Mouse (Mus musculus): Measurements from ENCODE around the gene Cetn3.

The Cetn3 gene

DNA sequence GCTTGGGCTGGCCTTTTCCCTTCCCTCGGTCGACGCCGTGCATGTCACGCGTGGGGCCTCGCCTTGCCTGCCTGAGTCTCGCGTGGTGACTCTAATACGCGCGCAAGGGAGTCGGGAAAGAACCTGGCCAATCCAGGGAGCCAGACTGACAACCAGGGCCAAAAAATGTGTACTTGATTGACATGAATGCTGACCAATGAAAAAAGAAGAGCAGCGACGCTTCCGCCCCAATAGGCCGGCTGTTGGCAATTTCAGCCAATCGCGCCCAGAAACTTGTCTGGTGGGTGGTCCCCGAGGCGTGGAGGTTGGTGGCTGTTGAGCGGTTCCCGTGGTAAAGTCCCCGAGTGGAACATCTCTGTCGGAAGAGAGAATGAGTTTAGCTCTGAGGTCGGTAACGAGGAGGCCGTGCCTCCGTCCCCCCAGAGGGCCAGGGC, at the start of gene Cetn3:
Gene Cetn3 (plus strand): TSS at position 107 of the 434 bp plus-strand sequence.
- in situ Hi-C loops (cut with MboI; ENCODE audit: low sequenced_read_pairs): no loop called here

DNA sequence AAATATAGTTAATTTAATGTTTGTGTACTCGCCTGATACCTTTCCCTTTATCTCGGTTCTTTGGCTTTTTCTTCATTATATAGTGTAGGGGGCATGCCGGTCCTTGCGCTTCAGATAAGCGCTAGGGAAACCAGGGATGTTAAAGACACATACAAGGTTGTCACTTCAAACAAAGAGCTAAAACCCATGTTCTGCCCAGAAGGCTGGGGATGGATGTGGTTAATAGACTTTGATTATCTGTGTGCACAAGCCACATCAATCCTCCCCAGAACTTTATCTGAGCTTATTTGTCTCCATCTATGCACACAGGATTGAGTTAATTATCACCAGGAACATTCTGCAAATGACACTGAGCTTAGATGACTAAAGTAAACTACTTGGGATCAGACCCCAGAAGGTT, 46.3 kb upstream of the Cetn3 start:
- in situ Hi-C loops (cut with MboI; ENCODE audit: low sequenced_read_pairs): no loop called here

GRCm38 (mm10) chr13:81740898-81741297, 42.0 kb upstream of the Cetn3 start:
- in situ Hi-C loops (cut with MboI; ENCODE audit: low sequenced_read_pairs): no loop called here

- in situ Hi-C loops (cut with MboI; ENCODE audit: low sequenced_read_pairs): no loop called here
Observed at GRCm38 (mm10) chr13:81743391-81744091, 39.3 kb upstream of the Cetn3 start.

DNA sequence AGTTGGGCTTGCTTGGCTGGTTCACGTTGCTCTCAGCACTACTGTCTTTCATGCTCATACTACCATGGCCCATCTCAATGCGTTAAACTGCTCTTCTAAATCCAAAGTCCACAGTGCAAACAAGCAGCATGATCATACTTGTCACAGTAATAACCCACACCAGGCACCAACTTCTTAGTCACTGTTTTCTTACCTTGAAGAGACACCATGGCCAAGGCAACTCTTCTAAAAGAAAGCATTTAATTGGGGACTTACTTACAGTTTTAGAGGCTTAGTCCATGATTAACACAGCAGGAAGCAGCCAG, 38.8 kb upstream of the Cetn3 start:
- in situ Hi-C loops (cut with MboI; ENCODE audit: low sequenced_read_pairs): no loop called here

DNA sequence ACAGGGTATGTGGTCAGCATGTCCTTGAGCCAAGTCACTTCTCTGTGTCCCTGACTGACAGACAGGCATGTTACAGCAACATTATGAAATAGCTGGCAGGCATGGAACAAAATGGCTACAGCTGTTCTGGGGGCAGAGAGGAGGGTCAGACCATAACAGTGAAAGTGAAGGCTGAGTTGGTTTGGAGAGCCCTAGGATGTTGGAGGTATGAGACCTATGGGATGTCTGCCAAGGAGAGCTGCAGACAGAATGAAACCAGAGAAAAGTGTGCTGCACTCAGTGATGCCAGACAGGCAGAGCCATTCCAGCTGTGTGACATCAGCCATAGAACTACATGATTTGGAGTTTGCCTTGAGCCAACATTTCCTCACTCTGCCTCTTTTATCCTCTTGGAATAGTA, 28.0 kb upstream of the Cetn3 start:
- in situ Hi-C loops (cut with MboI; ENCODE audit: low sequenced_read_pairs): no loop called here

DNA sequence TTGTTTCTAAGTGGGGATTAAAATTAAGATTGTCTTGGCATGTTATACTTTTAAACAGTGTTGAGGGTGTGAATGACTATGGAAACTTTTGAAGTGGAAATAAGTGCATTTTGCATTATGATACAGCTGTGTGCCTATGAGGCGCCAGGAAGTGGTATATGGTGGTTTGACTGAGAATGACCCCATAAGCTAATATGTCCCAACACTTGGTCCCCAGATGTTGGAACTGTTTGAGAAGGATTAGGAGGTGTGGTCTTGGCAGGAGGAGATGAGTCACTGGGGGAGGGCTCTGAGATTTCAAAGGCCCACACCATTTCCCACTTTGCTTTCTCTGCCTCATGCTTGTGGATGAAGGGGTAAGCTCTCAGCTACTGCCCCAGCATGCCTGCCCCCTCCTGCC, 27.6 kb upstream of the Cetn3 start:
- in situ Hi-C loops (cut with MboI; ENCODE audit: low sequenced_read_pairs): no loop called here

GRCm38 (mm10) chr13:81757058-81757660, 25.7 kb upstream of the Cetn3 start:
- in situ Hi-C loops (cut with MboI; ENCODE audit: low sequenced_read_pairs): no loop called here

- in situ Hi-C loops (cut with MboI; ENCODE audit: low sequenced_read_pairs): loop anchor here (10.0 kb wide), 1 partner anchor 326 kb away; no protein-coding TSS in a partner anchor
Observed at GRCm38 (mm10) chr13:81760379-81760778, 22.5 kb upstream of the Cetn3 start.

DNA sequence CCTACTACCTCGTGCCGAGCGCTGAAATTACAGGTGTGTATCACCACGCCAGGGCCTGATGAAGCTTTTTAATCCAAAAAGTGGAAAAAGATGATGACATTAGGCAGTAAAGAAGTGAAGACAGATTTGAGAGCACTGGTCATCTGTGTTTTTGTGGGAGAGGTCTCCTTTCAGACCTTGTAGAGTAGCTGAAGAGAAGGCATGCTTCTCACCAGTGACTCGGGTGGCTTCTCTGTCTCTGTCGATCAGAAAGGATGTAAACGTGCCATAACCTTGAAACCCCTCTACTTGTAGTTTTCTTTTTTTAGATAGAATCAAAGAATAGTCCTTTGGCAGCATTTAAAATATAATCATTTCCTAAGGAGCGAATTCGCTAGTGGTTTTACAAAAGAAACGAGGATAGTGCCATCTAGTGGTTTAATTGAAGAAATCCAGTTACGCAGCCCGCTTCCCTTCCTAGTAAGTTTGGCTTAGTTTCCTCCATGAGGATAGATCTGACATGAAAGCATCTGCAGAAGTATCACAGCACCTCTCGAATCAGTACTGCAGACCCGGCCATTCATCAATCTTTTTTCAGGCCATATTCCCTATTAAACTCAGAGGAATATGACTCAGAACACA, 21.2 kb upstream of the Cetn3 start:
- in situ Hi-C loops (cut with MboI; ENCODE audit: low sequenced_read_pairs): loop anchor here (10.0 kb wide), 1 partner anchor 327 kb away; no protein-coding TSS in a partner anchor

GRCm38 (mm10) chr13:81764173-81764572, 18.7 kb upstream of the Cetn3 start:
- in situ Hi-C loops (cut with MboI; ENCODE audit: low sequenced_read_pairs): loop anchor here (10.0 kb wide), 1 partner anchor 329 kb away; no protein-coding TSS in a partner anchor

GRCm38 (mm10) chr13:81767038-81767659, 15.7 kb upstream of the Cetn3 start:
- in situ Hi-C loops (cut with MboI; ENCODE audit: low sequenced_read_pairs): loop anchor here (10.0 kb wide), 1 partner anchor 332 kb away; no protein-coding TSS in a partner anchor

DNA sequence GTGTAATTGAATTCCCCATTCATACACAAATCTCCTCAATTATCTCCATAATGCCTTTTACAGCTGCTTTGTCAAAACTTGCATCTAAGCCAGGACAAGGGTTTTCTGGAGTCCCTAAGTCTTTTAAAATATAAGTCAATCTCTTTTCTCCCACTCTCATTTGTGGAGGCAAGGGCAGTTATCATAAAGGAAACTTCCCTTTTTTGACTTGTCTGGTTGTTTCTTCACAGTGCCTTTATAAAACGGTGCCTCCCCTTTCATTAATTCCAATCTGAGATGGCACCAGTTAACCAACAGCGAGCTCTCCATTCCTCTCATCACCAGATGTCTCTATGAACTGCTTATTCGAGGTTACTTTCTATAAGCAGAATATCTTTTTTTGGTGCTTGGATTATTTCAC, 6.7 kb upstream of the Cetn3 start:
- in situ Hi-C loops (cut with MboI; ENCODE audit: low sequenced_read_pairs): no loop called here

DNA sequence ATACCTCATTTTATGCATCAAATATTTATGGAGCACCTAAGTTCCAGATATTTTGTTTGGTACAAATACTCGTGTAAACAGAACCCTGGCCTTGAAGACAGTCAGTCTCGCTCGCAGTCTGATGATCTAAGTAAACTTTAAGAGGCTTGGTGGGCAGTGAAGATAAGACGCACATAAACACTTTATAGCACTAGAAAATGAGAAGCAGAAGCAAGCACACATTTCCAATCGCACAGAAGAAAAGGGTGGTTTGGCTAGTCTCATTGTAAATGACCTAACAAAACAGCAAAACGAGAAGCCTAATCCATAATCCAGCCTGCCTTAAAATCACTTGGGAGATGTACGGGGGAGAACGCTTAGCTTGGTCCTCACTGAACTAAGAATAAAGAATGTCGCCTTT, 402 bp upstream of the Cetn3 start:
- in situ Hi-C loops (cut with MboI; ENCODE audit: low sequenced_read_pairs): no loop called here

GRCm38 (mm10) chr13:81783405-81784342, 797 bp downstream of the Cetn3 start:
- in situ Hi-C loops (cut with MboI; ENCODE audit: low sequenced_read_pairs): no loop called here

DNA sequence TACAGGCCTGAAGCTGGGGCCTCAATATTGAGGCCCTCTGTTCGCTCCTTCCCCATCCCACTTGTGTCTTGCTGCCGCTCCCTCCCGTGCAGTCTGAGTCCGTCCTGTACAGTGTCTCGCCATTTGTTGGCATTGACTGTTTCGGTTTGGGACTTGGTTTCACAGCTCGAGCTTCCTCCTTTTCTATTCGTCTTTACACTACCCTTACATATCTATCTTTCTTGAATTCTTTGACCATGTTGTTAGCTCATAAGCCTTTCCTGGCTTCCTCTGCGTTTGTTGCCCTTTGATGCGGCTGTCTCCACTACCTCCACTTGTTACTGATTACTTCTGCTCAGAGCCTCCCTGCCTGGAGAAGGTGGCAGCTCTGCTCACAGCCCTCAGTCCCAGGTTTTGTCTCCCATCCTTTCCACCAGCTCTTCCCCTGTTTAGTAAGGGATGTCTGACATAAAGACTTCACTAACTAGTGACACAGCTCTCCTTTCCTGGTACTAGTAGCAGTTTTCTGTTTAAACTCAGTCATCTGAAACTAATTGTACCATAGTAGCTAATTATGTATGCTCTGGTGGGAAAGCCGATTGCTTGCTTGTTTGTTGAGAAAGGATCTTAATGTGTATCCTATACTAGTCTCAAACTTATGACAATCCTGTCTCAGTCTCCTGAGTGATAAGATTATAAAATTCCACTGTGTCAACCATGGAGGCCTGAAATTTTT, 3.0 kb downstream of the Cetn3 start:
- in situ Hi-C loops (cut with MboI; ENCODE audit: low sequenced_read_pairs): no loop called here

DNA sequence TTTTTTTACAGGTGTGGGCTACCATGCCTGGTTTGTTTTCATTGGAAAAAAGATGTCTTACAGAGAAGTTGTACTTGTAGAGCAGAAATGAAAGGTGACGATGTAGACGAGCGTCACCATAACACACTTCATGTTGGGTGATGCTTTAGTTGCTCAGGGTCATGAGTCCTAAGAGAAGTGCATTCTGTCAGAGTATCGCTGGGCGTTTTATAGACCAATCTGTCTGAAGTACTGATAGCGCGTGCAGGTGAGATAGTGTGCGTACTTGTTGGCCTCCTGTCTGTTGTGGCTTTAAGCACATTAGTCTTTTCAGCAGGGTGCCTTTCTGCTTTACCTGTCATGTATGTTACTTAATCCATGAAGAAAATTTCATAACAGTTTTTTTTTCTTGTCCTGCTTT, 7.3 kb downstream of the Cetn3 start:
- in situ Hi-C loops (cut with MboI; ENCODE audit: low sequenced_read_pairs): no loop called here

- in situ Hi-C loops (cut with MboI; ENCODE audit: low sequenced_read_pairs): no loop called here
Observed at GRCm38 (mm10) chr13:81791861-81792260, 9.0 kb downstream of the Cetn3 start.

DNA sequence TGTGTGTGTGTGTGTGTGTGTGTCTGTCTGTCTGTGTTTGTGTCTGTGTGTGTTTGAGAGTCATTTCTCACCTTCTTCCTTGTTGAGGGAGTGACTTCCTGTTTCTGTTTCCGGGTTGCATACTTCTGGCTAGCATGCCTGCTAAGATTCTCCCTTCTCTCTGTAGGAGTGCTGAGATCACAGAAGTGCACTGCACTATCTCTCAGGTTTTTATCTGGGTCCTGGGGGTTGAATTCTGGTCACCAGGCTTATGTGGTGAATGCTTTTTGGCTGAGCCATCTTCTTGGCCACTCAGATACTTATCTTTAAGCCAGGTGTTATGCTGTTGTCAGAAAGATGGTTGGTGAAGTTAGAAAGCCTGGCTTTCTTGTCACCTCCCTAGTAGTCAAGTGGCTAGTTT, 11.0 kb downstream of the Cetn3 start:
- in situ Hi-C loops (cut with MboI; ENCODE audit: low sequenced_read_pairs): no loop called here

GRCm38 (mm10) chr13:81801121-81801520, 18.2 kb downstream of the Cetn3 start:
- in situ Hi-C loops (cut with MboI; ENCODE audit: low sequenced_read_pairs): no loop called here

Measured in CH12F3 (cell line).